ENCODE assay signal across 15 mouse cellular contexts in genomic region chr16:39389943-39390342, GRCm38 (mm10).
DNase-seq lines count a peak whose midpoint lies in the region.
"Had no signal": no experiment of that assay in that cellular context is flagged by ENCODE, and none has a peak within 500 bp of the region (broad histone marks: within the 10 kb centered on the region; RNA-seq: fewer than 3 reads in every experiment).

No protein-coding gene starts in this region.

- peak; percentile 38 for DNase-seq in adrenal gland, adult 2 months
- DNase-seq in adrenal gland, postnatal 25 days: no peak
- peak; percentile 4 for DNase-seq in embryo, embryonic 10 days (ENCODE audit: low spot score)
- DNase-seq in embryo, embryonic 10.5 days (ENCODE audit: low spot score): no peak
- DNase-seq in left cerebral cortex, postnatal 4 days: peak; percentile 60
- no peak for DNase-seq in left cerebral cortex, postnatal 10 days (ENCODE audit: extremely low spot score in 1 of 2, low spot score in 2 of 2)
- peak; percentile 59 for DNase-seq in retina, postnatal 1 day
- DNase-seq: gastrocnemius, postnatal 10 days; heart, postnatal 4 days; kidney, adult 9 months; kidney, postnatal 14 days; liver, postnatal 0 days; right cerebral cortex, adult 18-20 months; right cerebral cortex, postnatal 4 days; thymus, postnatal 25 days had no signal

- intact Hi-C loops in left cerebral cortex, postnatal 4 days (cut with DNase I): no loop called here
- intact Hi-C loops in left cerebral cortex, postnatal 10 days (cut with DNase I): no loop called here

Comparison
In these comparisons a context has a peak if more than half of its experiments do, and no peak if none do; other contexts are left out.
1. DNase-seq: peak in adrenal gland, adult 2 months (single experiment), embryo, embryonic 10 days (single experiment), left cerebral cortex, postnatal 4 days (single experiment) and retina, postnatal 1 day (single experiment); none in adrenal gland, postnatal 25 days (single experiment), embryo, embryonic 10.5 days (single experiment) and left cerebral cortex, postnatal 10 days (0 of 2).